Mouse (Mus musculus) kidney, postnatal 0 days (tissue): ENCODE measurements around the gene Trrap. TPM values are rescaled to one million over a fixed set of nuclear protein-coding genes. Genes with fewer than 3 reads are reported as not detected.

Experiments used
- ATAC-seq: fragments of 200-750 bp; cut with Nextera tagmentation; replicated peaks from 2 replicates; pipeline ENCODE4 v1.8.0; 2017; ENCODE audit warnings: low read depth, moderate number of reproducible peaks, moderate TSS enrichment, moderate library complexity; ENCODE audit not compliant: low FRiP score
- DNase-seq: peaks from one replicate; pipeline ENCODE4 v3.0.0-alpha.2; 2016; ENCODE audit warnings: low spot score
- H3K27ac ChIP-seq: fragments of 300-500 bp; sonication (generic); 2 replicates; pipeline ENCODE4 v1.5.1; 2014; ENCODE audit warnings: mild to moderate bottlenecking
- H3K27me3 ChIP-seq: fragments of 300-500 bp; sonication (generic); 2 replicates; pipeline ENCODE4 v1.6.1; 2014; ENCODE audit warnings: low read length, mixed read lengths; ENCODE audit not compliant: insufficient read depth
- H3K36me3 ChIP-seq: fragments of 300-500 bp; sonication (generic); 2 replicates; pipeline ENCODE4 v1.6.1; 2014; ENCODE audit warnings: low read length, mixed read lengths; ENCODE audit not compliant: insufficient read depth
- H3K4me1 ChIP-seq: fragments of 300-500 bp; sonication (generic); replicated peaks from 2 replicates; pipeline ENCODE4 v1.6.1; 2014; ENCODE audit warnings: antibody characterized with exemption, low read length, mixed read lengths; ENCODE audit not compliant: insufficient read depth
- H3K4me2 ChIP-seq: fragments of 300-500 bp; sonication (generic); 2 replicates; pipeline ENCODE4 v1.6.1; 2014; ENCODE audit warnings: mild to moderate bottlenecking, low read length, moderate library complexity, mixed read lengths
- H3K4me3 ChIP-seq: fragments of 300-500 bp; sonication (generic); replicated peaks from 2 replicates; pipeline ENCODE4 v1.5.1; 2014; ENCODE audit warnings: low read depth, low read length
- H3K9ac ChIP-seq: fragments of 300-500 bp; sonication (generic); 2 replicates; pipeline ENCODE4 v1.6.1; 2014; ENCODE audit warnings: low read depth, low read length
- H3K9me3 ChIP-seq: fragments of 300-500 bp; sonication (generic); replicated peaks from 2 replicates; pipeline ENCODE4 v1.6.1; 2016; ENCODE audit warnings: low read length, inconsistent platforms, mixed read lengths
- CTCF ChIP-seq: IDR thresholded peaks from 2 replicates; pipeline ENCODE4 v1.5.1; 2016; ENCODE audit warnings: antibody characterized with exemption, low read depth, mild to moderate bottlenecking, moderate library complexity
- WGBS: fragments of 180-500 bp; shearing (Covaris S2); extraction: QIAGEN DNeasy Blood & Tissue Kit; methylation state at CpG from one replicate; pipeline ENCODE4 v1.1.7; 2014; 5-methylcytosine and 5-hydroxymethylcytosine counted together
- polyA plus RNA-seq: library from polyadenylated mRNA; unstranded; fragments of >200 nt; fragmentation: Nextera tagmentation; extraction: Ambion mirVana; gene quantifications from 2 replicates; pipeline ENCODE4 v1.2.1, GENCODE M21; 2015

Trrap gene
- polyA plus RNA-seq, 1 experiment from 2014 or later, result 41.1 TPM

DNA sequence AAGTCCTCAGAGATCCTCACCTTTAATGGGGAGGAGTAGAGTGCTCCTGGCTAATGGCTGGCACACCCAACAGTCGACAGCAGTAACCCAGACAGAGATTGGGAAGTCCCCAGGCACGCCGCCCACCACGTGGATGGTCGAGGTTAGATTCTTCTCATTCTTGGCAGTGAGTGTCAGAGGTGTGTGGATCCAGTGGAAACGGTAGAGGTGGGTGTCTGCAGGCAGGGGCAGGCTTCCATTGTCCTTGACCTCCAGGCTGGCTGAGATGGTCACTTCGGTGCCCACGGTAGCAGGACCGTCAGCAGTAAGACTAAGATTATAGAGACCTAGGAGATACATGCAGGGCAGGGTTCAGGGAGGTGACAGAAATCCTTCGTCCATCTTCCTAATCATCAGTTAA is 12.3 kb upstream of the Trrap start:
- Histone ChIP-seq H3K4me1 (no peaks in the 10 kb centered on the region), H3K36me3 (no peaks in the 10 kb centered on the region), H3K27me3 (no peaks in the 10 kb centered on the region), H3K9me3 (no peaks in the 10 kb centered on the region), H3K9ac (no peak overlapping the region), H3K4me2 (no peak overlapping the region), H3K4me3 (no peak overlapping the region), H3K27ac (no peak overlapping the region)
- DNase-seq (no peak), ATAC-seq (no peak)
- no peak for TF ChIP-seq CTCF
- 69% methylated on average over 10 of the region's 10 CpGs for WGBS

DNA sequence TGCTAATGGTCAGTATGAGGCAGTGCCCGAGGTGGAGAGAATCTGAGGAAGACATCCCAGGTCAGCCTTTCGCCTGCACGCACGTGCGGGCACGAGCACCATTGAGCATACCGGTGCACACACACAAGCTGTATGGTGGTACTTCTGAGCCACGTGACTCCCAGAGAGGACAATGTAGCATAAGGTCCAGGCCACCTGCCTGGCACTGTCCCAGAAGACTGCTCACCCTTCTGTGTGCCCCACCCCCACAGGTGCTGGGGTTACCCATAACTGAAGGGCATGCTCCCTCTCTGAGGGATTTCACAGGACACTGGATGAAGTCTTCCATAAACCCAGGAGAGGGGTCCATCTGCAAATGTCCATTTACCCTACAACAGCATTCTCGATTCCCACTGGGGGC is 10.1 kb upstream of the Trrap start:
- H3K27me3 ChIP-seq, result peaks cover 7% of the 10 kb centered on the region
- no peaks in the 10 kb centered on the region for H3K36me3 ChIP-seq
- ATAC-seq (no peak), DNase-seq (no peak)
- no peaks in the 10 kb centered on the region for H3K4me1 ChIP-seq
- H3K4me3 ChIP-seq, result no peak overlapping the region
- no peak for TF ChIP-seq CTCF
- H3K9me3 ChIP-seq, result no peaks in the 10 kb centered on the region
- no peak overlapping the region for H3K4me2 ChIP-seq
- WGBS, result 91% methylated on average over 9 of the region's 9 CpGs
- no peak overlapping the region for H3K9ac ChIP-seq
- H3K27ac ChIP-seq, result no peak overlapping the region

DNA sequence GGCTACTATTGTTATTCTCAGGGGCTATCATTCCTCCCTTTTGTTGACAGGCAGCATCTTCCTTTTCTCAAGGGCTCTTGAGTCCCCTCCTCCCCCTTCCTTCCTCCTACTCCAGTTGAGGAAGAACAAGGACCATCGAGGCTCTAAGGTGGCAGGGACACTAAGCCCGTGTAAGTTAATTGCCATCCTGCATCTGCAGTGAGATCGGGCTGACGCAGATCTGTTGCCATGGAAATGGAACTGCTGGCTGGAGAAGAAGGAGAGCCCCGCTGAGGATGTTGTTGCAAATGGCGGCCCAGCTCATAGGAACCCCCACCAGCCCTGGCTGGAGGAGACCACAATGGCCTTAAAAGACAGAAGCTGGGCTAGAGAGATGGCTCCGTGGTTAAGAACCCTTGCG is 9.1 kb upstream of the Trrap start:
- WGBS, result 15% methylated on average over 8 of the region's 8 CpGs

DNA sequence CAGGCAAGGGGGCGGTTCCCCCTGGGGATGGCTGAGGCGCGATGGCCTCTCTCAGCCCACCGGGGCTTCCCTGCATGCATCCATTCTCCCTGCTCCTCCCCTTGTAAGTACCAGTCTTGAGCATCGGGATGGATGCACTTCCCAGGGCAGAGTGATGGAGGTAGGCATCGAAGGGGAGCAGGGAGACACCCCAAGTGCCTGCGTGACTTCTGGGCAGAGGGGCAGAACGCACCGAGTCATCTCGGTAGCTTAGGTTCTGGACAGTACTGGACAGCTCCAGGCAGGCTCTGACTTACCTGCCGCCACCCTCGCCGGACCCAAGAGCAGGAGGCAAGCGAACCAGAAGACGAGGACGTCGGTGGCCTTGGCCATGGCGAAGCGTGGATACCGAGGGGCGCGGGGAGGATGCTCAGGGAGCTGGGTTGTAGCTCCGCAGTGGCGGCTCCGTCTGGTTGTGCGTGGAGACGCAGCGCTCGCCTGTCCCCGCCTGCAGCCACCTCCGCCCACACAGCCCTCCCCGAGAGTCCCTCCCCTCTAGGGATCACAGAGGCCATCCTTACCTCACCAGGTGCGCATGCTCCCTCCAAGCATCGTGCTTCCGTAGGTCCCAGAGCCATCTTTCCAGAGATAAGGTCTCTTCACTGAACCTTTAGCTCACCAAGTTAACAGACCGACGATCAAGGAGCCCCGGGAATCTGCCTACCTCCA is 6.2 kb upstream of the Trrap start, which contains the start of gene Tmem130:
Gene Tmem130 (minus strand): TSS at position 658 of the 708 bp plus-strand sequence.
- 0 out of 2 replicates have a peak within 1 kb of the TSS, but pooled peaks have one; percentile 18 for H3K9ac ChIP-seq
- H3K9me3 ChIP-seq, result no peaks in the 10 kb centered on the region
- DNase-seq (no peak), ATAC-seq (0 out of 2 replicates have a peak, but pooled peaks have one; percentile 31)
- no peak within 1 kb of the TSS for H3K27ac ChIP-seq
- peak within 1 kb of the TSS; percentile 8; the same call in 1 of the 2 replicates for H3K4me3 ChIP-seq
- no peaks in the 10 kb centered on the region for H3K4me1 ChIP-seq
- 1% methylated on average over 38 of the region's 38 CpGs for WGBS
- no peak for TF ChIP-seq CTCF
- peak within 1 kb of the TSS; percentile 44 for H3K4me2 ChIP-seq
- H3K36me3 ChIP-seq, result no peaks in the 10 kb centered on the region
- H3K27me3 ChIP-seq, result peaks cover 7% of the 10 kb centered on the region

More for the DNA sequence above, 9.1 kb upstream of the Trrap start:
- Histone ChIP-seq H3K9me3 (no peaks in the 10 kb centered on the region), H3K4me2 (no peak overlapping the region), H3K4me1 (no peaks in the 10 kb centered on the region), H3K36me3 (no peaks in the 10 kb centered on the region), H3K9ac (no peak overlapping the region), H3K4me3 (no peak overlapping the region), H3K27ac (no peak overlapping the region), H3K27me3 (peaks cover 7% of the 10 kb centered on the region)
- TF ChIP-seq CTCF, result no peak
- ATAC-seq (no peak), DNase-seq (no peak)

DNA sequence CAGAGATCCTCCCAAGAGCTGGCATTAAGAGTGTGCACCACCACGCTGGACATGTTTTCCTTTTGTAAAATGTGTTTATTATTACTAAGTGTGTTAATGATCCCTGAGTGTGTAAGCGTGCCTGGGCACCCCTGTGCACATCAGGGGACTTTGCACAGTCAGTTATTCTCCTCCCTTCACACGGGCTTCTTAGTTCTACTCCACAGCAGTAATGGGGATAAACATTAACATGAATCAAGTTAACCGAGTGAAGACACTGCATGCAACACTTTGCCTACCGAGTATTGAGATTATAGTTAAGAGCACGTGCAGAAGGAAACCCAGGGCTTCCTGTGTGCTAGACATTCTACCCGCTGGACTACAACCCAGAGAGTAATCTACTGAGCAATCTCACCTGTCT is 1.5 kb upstream of the Trrap start:
- TF ChIP-seq CTCF, result no peak
- Histone ChIP-seq H3K4me3 (no peak overlapping the region), H3K4me2 (no peak overlapping the region), H3K27me3 (peaks cover 4% of the 10 kb centered on the region), H3K27ac (no peak overlapping the region), H3K9me3 (no peaks in the 10 kb centered on the region), H3K9ac (no peak overlapping the region), H3K36me3 (peaks cover under 1% of the 10 kb centered on the region; the same call in 1 of the 2 replicates), H3K4me1 (peaks cover 8% of the 10 kb centered on the region)
- ATAC-seq (no peak), DNase-seq (no peak)
- WGBS, result 48% methylated on average over 7 of the region's 7 CpGs

DNA sequence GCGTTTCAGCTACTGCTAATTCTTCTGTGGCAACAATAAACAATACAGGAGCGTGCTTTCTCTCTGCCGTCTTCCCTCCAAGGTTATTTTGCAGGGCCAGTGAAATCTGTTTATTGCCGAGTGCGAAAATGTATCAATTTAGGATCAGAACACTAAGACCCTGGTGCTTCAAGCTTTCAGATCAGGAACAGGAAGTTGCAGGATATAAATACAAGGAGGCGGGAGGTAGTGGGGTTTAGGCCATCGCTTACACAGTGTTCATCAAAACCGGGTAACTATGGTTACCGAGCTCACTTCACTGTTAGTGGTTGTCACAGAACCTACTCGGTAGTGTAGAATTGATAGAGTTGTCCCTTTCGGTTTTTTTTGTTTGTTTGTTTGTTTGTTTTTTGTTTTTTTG is 886 bp upstream of the Trrap start:
- 77% methylated on average over 11 of the region's 11 CpGs for WGBS
- ATAC-seq, result no peak
- no peak for TF ChIP-seq CTCF

More for the DNA sequence above, 886 bp upstream of the Trrap start:
- 0 out of 2 replicates have a peak overlapping the region, but pooled peaks have one; percentile 31 for H3K27ac ChIP-seq
- no peaks in the 10 kb centered on the region; the same call in 1 of the 2 replicates for H3K27me3 ChIP-seq
- H3K4me3 ChIP-seq, result no peak overlapping the region
- no peak overlapping the region for H3K9ac ChIP-seq
- no peaks in the 10 kb centered on the region for H3K9me3 ChIP-seq
- no peak overlapping the region for H3K4me2 ChIP-seq
- DNase-seq, result no peak
- peaks cover 8% of the 10 kb centered on the region for H3K4me1 ChIP-seq
- H3K36me3 ChIP-seq, result peaks cover 6% of the 10 kb centered on the region; the same call in 1 of the 2 replicates
